Mouse (Mus musculus) cerebellum, adult 11-12 months (tissue): Measurements from ENCODE around the gene Gm17662.

Experiments used
- DNase-seq: peaks from one replicate; pipeline ENCODE4 v3.0.0; 2022

The Gm17662 gene

DNA sequence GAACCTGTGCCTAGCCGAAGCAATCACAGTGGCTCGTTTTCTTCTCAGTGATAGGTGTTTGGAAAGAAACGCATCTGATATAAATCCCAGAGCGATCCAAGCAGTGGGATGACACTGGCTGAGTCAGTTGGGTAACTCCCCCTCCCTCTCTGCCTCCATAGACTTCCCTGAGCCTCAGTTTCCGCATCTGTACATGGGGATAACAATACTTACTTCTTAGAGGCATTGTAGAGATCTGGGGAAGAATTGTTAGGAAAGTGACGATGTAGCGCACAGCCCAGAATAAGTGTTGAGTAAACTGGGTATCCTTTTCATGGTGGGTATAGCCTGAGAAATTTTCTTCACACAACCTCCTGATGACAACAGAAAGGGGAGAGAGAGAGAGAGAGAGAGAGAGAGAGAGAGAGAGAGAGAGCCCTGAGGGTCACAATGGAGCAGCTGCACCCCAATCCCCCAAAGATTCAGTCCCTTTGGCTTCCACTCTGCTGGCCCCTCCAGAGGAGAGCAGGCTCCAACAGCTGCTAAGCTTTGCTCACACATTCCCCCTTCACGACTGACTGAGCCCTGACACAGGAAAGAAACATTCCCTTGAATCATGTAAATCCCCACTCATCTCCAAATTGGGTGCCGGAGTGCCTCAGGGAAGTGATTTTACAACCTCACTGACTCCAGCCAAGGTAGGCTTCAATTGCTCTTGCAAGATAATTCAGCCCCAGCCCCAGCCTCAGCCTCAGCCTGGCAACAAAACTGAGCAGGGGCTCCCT, 31.6 kb downstream of the Gm17662 start:
- DNase-seq, result no peak

DNA sequence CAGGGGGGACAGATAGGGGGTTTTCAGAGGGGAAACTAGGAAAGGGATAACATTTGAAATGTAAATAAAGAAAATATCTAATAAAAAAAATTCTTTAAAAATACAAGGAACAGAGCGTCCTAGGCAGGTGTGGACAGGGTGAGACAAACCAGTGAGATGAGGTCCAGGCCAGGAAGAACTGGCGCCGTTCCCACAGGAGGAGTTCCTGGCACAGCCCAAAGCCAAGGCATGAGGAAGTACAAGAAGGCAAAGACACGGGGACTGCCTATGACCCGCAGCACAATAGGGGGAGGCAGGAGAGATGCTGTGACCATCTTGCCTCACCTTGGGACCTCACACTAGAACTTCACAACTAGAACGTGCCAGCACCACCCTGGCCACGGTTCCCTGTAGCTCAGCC, 34.6 kb downstream of the Gm17662 start:
- DNase-seq, result peak; percentile 41

DNA sequence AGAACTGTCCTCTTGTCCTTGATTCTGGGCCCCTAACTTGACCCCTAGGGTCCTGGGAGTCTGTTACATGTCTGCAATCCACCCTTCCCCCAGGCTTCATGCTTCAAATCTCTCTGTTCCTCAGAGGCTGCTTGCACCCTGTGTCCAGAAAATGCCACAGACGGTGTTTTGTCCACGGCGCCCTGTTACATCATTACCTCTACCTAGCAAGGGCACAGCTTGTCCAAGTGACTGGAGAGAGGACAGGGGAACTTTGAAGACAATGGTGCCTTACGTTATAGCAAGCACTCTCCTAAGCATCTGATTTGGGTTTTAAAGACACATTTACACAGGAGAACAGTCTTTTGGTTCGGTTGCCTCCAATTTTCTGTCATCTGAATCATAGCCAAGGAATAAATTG, 36.5 kb downstream of the Gm17662 start:
- no peak for DNase-seq

DNA sequence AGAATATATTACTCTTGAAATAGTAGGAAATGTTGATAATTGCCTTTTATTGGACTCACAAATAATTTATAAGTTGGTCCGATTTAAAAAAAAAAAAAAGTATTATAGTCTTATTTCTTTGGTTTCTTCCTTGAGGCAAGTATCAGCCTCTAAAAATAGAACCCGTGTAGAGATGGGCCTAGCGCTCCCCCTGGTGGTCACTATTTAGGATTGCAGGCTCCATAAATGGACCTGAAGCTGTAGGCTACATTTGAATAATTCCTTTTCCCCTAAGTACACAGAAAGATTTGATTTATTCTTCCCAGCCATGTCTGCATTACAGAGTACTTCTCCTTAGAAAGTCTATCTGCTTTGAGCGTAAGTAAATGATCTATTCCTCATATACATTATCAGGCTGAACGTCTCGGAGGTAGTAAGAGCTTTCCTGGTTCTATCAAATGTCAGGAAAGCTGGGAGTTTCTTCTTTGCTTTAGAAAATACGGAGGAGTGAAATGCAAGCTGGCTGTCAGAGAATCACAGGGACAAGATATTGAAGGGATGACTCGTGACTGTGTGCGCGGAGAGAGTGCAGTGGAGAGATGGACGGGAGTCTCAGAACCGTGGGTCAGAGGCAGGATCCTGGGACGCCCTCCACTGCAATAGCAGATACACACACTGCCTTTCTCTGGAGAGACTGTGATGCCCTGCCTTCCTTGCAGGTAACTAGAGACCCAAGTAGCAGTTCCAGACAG, 37.0 kb downstream of the Gm17662 start:
- DNase-seq, result peak; percentile 40

- DNase-seq, result no peak
Measured at GRCm38 (mm10) chr4:104902836-104903235, 45.7 kb downstream of the Gm17662 start.

- no peak for DNase-seq
Measured at GRCm38 (mm10) chr4:104905049-104905448, 47.9 kb downstream of the Gm17662 start.
